Mouse (Mus musculus): ENCODE measurements at regions not wholly inside any gene's neighbourhood (a gene's known extent, or its start where the extent isn't known, plus 50 kb on each side); places are given as distances from the start of the nearest gene placed in this dataset.
"Not testable (repeated sequence)": the region's sequence is repeated elsewhere in the genome, so short reads cannot be mapped to it uniquely, and the experiment has no call there.

DNA sequence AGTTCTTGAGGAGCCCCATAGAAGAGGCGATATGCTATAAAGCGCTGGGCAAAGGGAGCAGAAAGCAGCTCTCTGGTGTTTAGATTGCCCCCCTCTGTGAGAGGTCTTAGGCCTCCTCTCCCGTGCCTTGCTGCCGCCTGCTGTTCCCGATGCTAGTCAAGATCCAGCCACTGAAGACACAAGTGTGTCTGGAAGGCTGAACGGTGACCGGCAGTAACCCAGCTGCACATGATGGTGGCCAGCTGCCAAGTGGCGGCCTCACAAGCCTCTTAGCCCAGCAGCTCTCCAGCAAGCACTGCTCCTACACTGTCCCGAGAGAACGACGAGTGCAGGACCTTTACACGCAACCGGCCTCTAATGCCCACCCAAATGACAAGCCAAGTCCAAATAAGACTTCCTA is 104.1 kb upstream of the Abca1 start:
- DNase-seq (ENCODE audit: low spot score in 2 of 2): peak; percentile 54 to 75

DNA sequence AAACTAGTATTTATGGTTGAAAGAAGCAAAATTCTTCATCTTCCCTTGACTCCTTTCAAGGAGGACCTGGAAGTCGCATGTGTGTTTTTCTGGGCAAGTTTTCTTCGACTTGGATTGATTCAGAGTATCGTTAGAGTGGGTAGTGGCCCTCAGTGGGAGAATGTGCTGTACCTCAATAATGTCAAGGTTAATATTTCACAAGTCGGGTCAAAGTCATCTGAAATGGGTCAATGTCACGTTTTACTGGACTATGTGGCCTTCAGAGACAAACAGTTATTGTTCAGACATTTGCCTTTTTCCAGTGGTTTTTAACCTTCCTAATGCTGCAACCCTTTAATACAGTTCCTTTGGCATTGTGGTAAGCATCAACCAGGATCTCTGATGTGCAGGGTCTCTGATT is 102.8 kb upstream of the Abca1 start:
- no peak for DNase-seq (ENCODE audit: low spot score in 2 of 2)

DNA sequence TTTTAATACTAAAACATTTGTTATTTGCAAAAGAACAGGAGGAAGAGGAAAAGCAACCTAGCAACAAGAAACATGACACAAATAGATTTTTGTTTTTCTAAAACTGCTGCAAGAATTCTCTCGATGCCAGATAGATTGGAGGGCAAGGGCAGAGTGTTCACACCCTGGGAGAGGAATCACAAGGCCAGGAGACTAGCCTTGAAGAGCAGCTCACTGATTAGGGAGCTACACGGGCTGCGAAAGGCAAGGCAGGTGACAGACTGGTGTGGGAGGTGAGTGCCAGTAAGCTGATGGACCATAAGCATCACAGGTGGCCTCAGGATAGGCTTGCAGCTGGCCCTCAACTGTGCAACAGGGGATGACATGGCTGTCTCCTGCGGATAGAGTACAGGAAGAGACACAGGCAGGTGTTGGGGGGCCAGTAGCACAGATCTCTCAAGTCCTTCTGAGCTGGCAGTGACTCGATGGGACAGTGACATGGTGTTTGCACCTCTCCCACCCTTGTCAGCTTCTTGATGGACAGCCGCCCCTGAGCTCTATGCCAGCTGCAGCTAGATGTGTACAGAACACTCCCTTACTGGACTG is 102.0 kb upstream of the Abca1 start:
- DNase-seq (ENCODE audit: low spot score in 2 of 2): no peak

DNA sequence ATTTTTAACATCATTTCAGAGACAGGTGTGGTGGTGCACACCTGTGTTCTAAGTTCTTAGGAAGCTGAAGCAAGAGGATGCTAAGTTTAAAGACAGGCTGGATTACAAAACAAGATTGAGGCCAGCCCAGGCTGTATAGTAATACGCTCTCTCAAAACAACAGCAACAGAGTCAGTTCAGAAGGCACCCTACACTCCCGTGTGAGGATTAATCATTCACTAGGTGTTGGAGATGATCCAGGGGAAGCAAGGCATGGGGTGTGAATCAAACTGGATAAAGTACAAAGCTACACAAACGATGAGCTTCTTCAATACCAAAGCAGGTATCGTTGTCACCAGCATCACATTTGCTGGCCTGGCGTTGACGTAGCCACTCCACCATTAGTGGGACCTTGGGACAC is 99.3 kb upstream of the Abca1 start:
- no peak for DNase-seq (ENCODE audit: low spot score in 2 of 2)

DNA sequence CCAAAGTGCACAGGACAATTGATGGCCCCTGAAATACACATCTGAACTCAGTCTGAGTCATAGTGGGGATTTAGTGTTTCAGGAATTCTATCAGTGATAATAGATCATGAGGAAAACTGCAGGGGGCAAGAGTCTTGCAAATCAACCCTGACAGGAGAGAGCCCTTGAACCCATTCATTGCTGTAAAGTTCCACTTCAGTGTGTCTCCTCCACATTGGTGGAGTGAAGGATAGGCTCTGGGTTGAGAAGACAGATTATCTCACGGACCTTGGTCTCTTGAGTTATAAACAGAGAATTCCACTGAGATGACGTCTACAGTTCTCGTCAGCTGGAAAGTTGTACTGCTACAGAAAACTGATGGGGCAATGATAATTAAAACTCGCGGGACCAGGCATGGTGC is 97.3 kb upstream of the Abca1 start:
- no peak for DNase-seq (ENCODE audit: low spot score in 2 of 2)

DNA sequence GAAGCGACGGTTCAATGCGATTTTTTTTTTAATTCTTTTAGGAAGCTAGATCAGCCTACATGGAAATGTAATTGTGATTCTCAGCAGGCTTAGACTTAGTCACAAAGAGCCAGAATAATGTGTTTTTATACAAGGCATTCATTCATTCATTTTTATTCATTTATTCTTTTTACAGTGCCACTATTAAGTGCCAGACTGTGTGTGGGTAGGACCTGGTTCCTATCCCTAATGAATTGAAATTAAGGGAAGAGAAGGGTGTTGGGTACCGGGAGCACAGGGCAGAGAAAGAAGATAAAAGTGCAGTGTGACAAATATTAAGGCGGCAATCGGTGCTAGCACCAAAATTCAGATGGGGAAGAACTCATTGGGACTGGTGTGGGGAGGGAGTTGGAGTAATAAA is 94.8 kb upstream of the Abca1 start:
- DNase-seq (ENCODE audit: low spot score in 2 of 2): no peak

DNA sequence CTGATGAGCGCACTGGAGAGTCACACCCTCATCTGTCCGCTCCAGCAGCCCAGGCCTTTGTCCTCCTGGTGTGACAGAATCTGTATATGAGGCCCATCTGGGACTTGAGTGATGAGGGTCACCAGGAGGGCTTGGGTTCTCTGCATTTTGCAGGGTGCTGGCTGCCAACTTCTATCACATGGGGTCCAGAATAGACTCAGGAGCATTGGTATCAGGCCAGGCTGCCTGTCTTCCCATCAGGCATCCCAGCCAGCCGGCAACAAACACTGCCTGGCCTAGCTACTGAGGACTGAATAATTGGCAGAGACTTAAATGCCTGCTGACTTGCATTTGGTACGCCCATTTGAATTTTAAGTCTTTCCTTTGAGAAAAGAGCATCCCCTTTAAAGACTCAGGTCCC is 94.0 kb upstream of the Abca1 start:
- DNase-seq (ENCODE audit: low spot score in 2 of 2): peak in 1 of 2 experiments; percentile 28

DNA sequence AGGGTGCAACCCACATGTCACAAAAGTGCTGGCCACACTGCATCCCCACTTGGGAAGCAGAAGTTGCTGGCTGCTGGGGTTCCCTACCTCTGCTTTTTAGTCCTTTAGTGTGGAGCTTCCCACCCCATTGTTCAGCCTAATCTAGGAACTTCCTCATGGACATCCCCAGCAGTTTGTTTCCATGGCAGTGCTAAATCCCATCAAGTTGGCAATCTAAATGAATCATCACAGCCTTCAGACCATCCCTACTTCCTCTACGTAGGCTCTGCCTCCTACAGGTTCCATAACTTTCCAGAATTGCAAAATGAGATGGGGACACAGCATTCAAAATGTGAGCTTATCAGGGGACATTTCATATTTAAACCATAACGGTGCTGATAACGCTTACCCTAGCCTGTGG is 90.6 kb upstream of the Abca1 start:
- DNase-seq (ENCODE audit: low spot score in 2 of 2): no peak

DNA sequence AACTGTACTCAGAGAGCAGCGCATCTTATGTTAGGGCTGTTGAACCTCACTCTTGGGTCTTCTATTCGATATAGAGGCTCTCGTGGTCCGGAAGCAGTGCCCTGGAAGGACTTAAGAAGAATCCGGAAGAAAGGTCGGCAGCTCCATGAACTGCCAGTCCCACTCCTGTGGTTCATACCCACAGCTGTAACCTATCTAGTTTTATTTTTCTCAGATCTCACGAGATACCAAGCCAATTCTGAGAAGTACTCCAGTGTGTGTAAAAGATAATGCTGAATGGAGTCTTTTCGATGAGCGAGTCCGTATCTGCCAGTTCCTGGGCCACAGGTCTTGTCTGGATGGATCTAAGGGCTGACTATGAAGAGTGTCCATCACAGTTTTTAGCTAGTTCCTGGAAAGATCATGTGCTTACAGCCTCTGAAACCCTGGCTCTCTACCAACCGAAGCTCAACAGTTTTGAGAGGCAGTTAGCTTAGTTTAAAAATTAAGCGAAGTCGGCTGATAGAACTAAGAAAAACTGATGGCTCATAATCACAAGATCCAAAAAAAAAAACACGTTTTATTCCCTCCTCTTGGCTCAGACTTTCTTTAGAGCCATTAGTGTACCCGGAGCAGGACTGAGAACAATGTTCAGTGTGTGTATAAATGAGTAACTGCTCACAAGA is 86.5 kb upstream of the Abca1 start:
- no peak for DNase-seq (ENCODE audit: low spot score in 2 of 2)

DNA sequence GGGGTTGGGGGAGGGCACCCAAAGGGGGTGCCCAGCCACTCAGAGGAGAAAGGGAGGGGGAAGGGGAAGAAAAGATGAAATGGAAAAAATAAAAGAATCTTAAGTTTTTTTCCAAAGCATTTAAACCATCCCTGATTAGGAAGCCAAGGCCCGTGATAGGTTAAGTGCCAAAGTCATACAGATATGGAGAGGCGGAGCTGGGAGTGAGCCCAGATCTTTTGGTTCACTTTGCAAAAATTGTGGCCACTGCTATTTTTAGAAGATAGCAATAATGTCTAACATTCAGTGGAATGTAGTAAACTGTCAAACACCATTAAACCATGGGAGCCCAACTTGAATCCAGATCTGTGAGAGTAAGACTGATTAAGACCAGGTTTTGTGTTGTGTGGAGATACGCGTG is 85.9 kb upstream of the Abca1 start:
- no peak for DNase-seq (ENCODE audit: low spot score in 2 of 2)

DNA sequence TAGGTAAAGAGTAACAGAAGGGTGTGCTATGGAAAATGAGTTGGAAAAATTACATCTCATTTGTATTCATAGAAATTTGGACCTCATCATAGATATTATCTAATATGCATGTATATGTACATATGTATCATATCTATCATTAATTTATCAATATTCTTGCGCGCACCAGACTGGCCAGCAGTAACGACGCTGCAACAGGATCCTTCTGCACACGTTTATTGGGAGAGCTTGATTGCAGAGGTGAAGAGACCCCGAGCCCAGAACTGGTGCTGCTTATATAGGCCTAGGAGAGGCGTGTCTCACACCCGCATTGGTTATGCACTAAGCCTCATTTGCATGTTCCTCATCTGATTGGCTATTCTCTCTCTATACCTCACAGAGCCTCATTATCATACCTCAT is 83.8 kb upstream of the Abca1 start:
- DNase-seq (ENCODE audit: low spot score in 2 of 2): not testable (repeated sequence)

DNA sequence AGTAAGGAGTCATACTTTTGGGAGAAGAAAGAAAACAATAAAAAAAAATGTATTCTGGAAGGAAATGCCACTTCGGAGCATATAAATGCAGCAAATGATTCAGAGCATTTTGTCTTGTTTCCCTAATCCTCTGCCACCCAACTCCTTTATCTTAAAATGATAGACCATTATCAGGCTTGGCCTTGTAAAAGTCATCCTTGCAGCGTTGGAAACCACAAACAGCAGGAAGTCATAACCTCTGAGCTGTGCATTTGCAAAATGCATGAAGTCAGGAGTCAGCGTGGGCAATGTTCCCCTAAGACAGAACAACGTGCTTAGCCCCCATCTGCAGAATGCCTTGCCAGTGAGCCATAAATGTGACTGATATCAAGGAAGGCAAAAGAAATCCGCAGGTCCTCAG is 80.2 kb upstream of the Abca1 start:
- no peak for DNase-seq (ENCODE audit: low spot score in 2 of 2)

DNA sequence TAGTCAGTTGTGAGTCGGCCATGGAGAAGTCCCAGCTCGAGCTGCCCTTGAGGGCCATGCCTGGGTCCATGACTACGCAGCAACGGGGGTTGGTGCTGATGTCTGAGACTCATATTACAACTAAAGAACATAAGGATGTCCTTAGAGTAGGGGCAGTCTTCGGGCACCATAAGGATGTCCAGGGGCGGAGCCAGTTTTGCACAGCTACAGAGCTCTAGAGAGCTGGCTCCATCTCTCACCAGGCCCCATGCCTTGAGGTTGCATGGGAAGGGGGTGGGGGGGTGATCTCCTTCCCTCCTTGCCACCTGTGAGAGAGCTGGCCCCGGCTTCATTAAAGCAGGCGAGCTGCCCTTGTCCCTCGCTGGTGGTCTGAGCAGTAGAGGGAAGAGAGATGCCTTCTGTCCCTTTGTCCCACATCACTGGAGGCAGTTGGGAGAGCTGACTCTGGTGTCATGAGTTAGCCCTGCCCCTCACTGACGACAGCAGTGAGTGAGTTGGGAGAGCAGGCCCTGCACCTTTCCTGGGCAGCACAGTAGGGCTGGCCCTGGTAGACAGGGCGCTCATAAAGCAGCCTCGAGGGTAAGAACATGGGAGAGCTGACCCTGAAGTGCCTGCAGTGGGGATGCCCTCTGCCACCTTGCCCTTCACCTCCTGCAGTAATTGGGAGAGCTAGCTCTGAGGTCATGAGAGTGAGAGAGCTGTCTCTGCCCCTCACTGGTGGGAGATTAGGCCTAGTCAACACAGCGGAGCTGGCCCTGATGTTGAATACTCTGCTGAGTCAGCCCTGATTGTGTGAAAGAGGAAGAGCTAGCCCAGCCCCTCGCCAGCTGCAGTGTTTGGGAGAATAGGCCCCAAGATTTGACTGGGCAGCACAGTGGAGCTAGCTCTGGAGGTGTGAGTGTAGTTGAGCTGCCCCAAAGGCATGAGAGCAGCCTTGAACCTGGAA is 78.9 kb upstream of the Abca1 start:
- no peak for DNase-seq (ENCODE audit: low spot score in 2 of 2)

DNA sequence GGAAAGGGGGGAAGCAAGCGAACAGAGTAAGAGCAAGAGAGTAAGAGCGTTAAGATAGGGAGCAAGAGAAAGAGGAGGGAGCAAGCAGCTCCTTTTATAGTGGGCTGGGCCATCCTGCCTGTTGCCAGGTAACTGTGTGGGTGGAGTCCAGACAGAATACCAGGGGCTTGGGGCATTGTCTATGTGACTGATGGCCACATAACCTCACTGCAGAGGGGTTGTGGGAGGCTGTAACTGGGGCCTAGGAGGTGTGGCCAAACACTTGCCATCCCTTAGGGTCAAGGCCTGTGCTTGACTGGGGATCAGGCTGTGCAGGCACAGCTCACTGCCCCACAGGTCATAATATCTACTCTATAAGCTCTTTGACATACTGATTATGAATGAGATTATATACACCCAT is 76.2 kb upstream of the Abca1 start:
- DNase-seq (ENCODE audit: low spot score in 2 of 2): no peak

DNA sequence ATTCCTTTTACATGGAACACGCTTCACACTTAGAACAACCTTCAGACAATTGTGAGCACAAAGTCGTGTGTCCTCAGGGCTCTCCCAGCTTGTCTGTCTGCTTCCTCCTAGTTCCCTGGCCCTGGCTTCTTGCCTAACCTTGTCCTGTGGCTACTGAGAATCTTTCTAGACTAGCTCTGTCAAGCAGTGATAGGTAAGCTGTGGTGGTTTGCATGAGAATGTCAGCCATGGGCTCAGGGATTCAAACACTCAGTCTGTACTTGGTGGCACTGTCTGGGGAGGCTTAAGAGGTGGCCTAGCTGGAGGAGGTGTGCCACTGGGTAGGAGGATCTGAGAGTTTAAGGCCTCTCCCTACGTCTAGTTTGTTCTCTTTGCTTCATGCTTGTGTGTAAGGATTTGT is 72.7 kb upstream of the Abca1 start:
- no peak for DNase-seq (ENCODE audit: low spot score in 2 of 2)

DNA sequence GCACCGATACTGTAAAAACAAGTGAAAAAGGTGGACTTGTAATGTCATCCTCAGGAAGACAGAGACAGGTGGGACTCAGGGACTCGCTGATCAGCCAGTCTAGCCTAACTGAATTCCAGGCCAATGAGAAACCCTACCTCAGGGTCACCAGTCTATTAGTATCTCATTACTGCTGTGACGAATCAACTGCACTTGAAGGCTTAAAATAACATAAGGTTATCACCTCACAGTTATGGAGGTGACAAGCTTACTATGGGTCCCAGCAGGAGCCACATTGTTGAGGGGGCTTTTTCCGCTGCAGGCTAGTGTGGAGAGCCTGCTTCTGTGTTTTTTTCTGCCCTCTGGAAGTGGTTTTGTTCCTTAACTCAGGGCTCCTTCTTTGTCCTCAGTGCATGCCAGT is 72.2 kb upstream of the Abca1 start:
- no peak for DNase-seq (ENCODE audit: low spot score in 2 of 2)

DNA sequence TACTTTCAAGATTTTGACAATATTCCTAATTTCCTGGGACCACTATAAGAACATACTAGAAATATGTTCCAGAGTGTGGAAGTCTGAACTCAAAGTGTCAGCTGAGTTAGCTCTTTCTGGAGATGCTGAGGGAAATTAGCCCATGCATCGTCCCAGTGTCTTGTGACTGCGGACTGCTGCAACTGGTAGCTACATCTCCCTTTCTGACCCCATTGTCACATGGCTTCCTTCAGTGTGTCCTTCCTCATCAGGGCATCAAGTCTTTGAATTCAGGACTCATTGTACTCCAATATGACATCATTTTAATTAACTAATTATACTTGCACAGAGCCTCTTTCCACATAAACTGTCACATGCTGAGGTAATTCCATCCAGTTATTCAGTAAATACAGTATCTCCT is 71.4 kb upstream of the Abca1 start:
- DNase-seq (ENCODE audit: low spot score in 2 of 2): no peak

DNA sequence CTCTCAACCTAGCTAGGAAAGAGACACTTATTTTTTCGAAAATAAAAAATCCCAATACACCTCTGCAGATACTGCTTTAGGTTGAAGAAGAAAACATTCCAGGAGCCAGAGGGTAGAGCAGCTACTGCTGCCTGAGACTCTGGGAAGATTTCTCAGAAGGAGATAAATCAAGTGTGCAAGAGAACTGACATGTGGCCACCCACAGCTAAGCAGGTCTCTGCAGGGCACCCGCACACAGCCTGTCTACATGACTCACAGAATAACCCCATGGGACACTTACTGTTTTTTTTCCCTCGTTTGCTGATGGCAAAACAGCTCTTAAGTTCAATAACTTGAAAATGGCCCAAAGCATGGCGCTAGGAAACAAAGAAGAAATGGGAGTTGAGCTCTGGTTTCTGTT is 68.7 kb upstream of the Abca1 start:
- no peak for DNase-seq (ENCODE audit: low spot score in 2 of 2)

DNA sequence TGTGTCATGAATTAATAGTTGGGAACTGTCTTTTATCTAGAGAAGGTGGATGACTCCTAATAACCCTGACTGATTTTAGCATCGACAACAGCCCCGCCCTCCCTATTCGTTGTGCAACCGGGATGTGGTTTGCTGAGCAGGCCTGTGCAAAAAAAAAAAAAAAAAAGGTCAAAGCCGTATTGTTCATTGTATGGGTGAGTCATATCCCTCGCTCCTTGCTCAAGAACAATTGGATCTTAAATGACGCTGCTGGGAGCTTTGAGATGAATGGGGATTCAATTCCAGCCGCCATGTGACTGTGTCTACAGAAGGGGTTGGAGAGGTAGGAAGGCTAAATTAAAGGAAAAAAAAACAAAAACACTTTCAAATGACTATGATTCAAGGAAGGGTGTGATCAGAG is 68.1 kb upstream of the Abca1 start:
- no peak for DNase-seq (ENCODE audit: low spot score in 2 of 2)

DNA sequence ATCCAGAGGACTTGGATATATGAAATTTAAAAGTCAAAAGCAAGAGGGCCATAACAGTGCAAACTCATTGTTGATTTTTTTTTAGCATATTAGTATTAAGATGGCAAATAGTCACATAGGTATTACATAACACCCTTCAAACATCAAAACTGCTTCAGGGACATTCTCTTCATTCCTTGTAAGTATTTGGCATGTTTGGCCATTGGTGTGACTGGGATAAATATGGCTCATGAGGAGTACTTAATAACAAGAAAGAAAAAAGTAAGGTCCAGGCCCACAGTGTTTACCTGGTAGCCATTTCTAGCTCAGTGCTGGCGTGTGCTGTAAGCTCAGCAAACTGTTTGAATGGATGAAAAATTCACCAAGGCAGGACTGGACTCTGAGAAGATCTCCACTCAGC is 67.4 kb upstream of the Abca1 start:
- no peak for DNase-seq (ENCODE audit: low spot score in 2 of 2)

DNA sequence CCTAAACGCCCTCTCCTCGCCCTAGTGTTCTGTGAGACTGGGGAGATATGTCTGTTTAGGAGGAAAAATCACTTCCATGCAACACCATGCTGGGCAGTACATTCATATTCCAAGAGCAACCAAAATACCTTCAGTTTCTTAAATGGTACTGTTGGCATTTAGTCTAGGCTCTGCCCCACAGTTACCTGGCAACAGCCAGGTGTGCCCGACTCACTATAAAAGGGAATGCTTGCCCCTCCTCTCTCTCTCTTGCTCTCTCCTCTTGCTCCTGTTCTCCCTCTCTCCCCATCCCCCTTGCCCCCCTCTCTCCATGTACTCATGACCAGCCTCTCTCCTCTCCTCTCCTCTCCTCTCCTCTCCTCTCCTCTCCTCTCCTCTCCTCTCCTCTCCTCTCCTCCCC is 66.7 kb upstream of the Abca1 start:
- no peak for DNase-seq (ENCODE audit: low spot score in 2 of 2)

DNA sequence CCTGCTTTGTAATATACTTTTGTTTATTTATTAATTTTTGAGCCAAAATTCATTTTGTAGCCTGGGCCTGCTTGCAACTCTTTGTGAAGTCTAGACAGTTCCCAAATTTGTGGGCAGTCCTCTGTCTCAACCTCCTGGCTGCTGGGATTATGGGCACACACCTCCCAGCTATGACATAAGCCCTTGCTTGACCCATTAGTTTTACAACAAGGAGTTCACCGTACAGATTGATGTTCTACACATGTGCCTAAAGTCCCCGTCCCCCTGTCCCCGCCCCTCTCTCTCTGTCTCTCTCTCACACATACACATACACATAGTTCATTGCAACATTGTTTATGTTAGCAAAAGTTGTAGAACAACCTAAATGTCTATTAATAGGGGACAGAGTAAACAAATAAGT is 63.7 kb upstream of the Abca1 start:
- no peak for DNase-seq (ENCODE audit: low spot score in 2 of 2)

DNA sequence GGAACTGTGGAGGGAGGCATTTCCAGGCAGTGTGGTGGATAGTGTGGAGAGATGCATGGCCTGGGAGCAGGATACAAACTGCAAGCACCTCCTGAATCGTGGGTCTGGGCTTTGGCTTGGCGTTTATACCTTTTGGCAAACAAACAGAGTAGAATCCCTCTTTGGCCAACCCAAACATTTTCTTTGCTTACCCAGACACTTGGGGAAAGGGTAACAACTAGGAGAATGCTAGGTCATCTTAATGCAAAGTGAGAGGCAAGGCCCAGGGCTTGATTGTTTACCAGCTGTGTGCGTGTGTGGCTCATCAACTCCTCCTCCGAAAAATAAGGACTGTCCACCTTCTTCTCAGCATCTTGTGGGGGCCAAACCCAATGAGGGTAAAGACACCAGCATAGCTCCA is 61.1 kb upstream of the Abca1 start:
- no peak for DNase-seq (ENCODE audit: low spot score in 2 of 2)
